Mouse (Mus musculus): ENCODE measurements around the gene Gm42957. TPM values are rescaled to one million over a fixed set of nuclear protein-coding genes. Genes with fewer than 3 reads are reported as not detected.

Gene Gm42957
- polyA plus RNA-seq, 1 experiment = 0.23 TPM

GRCm38 (mm10) chr3:96698993-96699690, 63.9 kb downstream of the Gm42957 start:
- Histone ChIP-seq H3K27me3 (ENCODE audit: control insufficient read depth, insufficient read depth, low read length) (no peaks in the 10 kb centered on the region), H3K27ac (ENCODE audit: control insufficient read depth, insufficient read depth, low read length) (no peak overlapping the region), H3K4me1 (replicated peaks; ENCODE audit: control insufficient read depth, insufficient read depth, low read length) (peaks cover 7% of the 10 kb centered on the region), H3K4me3 (ENCODE audit: control insufficient read depth, insufficient read depth, low read length) (no peak overlapping the region), H3K36me3 (ENCODE audit: control insufficient read depth, insufficient read depth, low read length) (no peaks in the 10 kb centered on the region)
- 94% methylated on average over 19 of the region's 19 CpGs for WGBS
- no peak for DNase-seq
- no peak for TF ChIP-seq CTCF (IDR thresholded peaks at IDR 0.05; ENCODE audit: borderline replicate concordance, control insufficient read depth, extremely low read depth, insufficient read depth, low read length, poor library complexity)
- no peak for TF ChIP-seq POLR2A (IDR thresholded peaks at IDR 0.05; ENCODE audit: control insufficient read depth, extremely low read depth, insufficient read depth, low read length, poor library complexity)

- Histone ChIP-seq H3K4me3 (ENCODE audit: control insufficient read depth, insufficient read depth, low read length) (no peak overlapping the region), H3K36me3 (ENCODE audit: control insufficient read depth, insufficient read depth, low read length) (no peaks in the 10 kb centered on the region), H3K27me3 (ENCODE audit: control insufficient read depth, insufficient read depth, low read length) (no peaks in the 10 kb centered on the region), H3K4me1 (replicated peaks; ENCODE audit: control insufficient read depth, insufficient read depth, low read length) (peaks cover 7% of the 10 kb centered on the region), H3K27ac (ENCODE audit: control insufficient read depth, insufficient read depth, low read length) (no peak overlapping the region)
- no peak for TF ChIP-seq CTCF (IDR thresholded peaks at IDR 0.05; ENCODE audit: borderline replicate concordance, control insufficient read depth, extremely low read depth, insufficient read depth, low read length, poor library complexity)
- TF ChIP-seq POLR2A (IDR thresholded peaks at IDR 0.05; ENCODE audit: control insufficient read depth, extremely low read depth, insufficient read depth, low read length, poor library complexity) = no peak
- peak; percentile 28 for DNase-seq
- WGBS = 76% methylated on average over 7 of the region's 7 CpGs
Measured at GRCm38 (mm10) chr3:96700376-96700775, 65.1 kb downstream of the Gm42957 start.

GRCm38 (mm10) chr3:96701003-96701402, 65.7 kb downstream of the Gm42957 start:
- 95% methylated on average over 4 of the region's 4 CpGs for WGBS
- no peak for DNase-seq
- Histone ChIP-seq H3K27me3 (ENCODE audit: control insufficient read depth, insufficient read depth, low read length) (no peaks in the 10 kb centered on the region), H3K4me1 (replicated peaks; ENCODE audit: control insufficient read depth, insufficient read depth, low read length) (peaks cover 6% of the 10 kb centered on the region), H3K27ac (ENCODE audit: control insufficient read depth, insufficient read depth, low read length) (no peak overlapping the region), H3K4me3 (ENCODE audit: control insufficient read depth, insufficient read depth, low read length) (no peak overlapping the region), H3K36me3 (ENCODE audit: control insufficient read depth, insufficient read depth, low read length) (no peaks in the 10 kb centered on the region)
- TF ChIP-seq POLR2A (IDR thresholded peaks at IDR 0.05; ENCODE audit: control insufficient read depth, extremely low read depth, insufficient read depth, low read length, poor library complexity) (no peak), CTCF (IDR thresholded peaks at IDR 0.05; ENCODE audit: borderline replicate concordance, control insufficient read depth, extremely low read depth, insufficient read depth, low read length, poor library complexity) (no peak)

Other genes with a start within 250 kb of the Gm42957 start
- gene BC107364, start 183.2 kb upstream of the Gm42957 start, polyA plus RNA-seq (2012; rRNA removed) = 0.09 and 0.32 TPM in 2 replicates
- 1.3 and 10.4 TPM in 2 replicates for gene Hfe2, start 110.3 kb upstream of the Gm42957 start, polyA plus RNA-seq (2012; rRNA removed)
- gene Txnip, start 77.5 kb upstream of the Gm42957 start, polyA plus RNA-seq (2012; rRNA removed) = 587 and 719 TPM in 2 replicates
- not detected in 2 replicates for gene Gm16253, start 58.5 kb upstream of the Gm42957 start, polyA plus RNA-seq (2012; rRNA removed)
- 17.8 and 18.2 TPM in 2 replicates for gene Polr3gl, start 41.3 kb upstream of the Gm42957 start, polyA plus RNA-seq (2012; rRNA removed)
- gene Ankrd34a, start 38.8 kb upstream of the Gm42957 start, polyA plus RNA-seq (2012; rRNA removed) = 0.18 and 0.49 TPM in 2 replicates
- gene Lix1l, start 34.3 kb upstream of the Gm42957 start, polyA plus RNA-seq (2012; rRNA removed) = 4.6 and 8.2 TPM in 2 replicates
- 12.2 and 14.4 TPM in 2 replicates for gene Rbm8a, start 5.5 kb upstream of the Gm42957 start, polyA plus RNA-seq (2012; rRNA removed)
- gene Pex11b, start 98 bp upstream of the Gm42957 start, polyA plus RNA-seq (2012; rRNA removed) = 37.0 and 41.0 TPM in 2 replicates
- 2.9 and 3.0 TPM in 2 replicates for gene Itga10, start 10.1 kb downstream of the Gm42957 start, polyA plus RNA-seq (2012; rRNA removed)
- 1.7 and 2.8 TPM in 2 replicates for gene Ankrd35, start 34.7 kb downstream of the Gm42957 start, polyA plus RNA-seq (2012; rRNA removed)
- 32.7 and 33.1 TPM in 2 replicates for gene Pias3, start 60.9 kb downstream of the Gm42957 start, polyA plus RNA-seq (2012; rRNA removed)
- 12.2 and 17.9 TPM in 2 replicates for gene Nudt17, start 73.1 kb downstream of the Gm42957 start, polyA plus RNA-seq (2012; rRNA removed)
- gene Polr3c, start 92.2 kb downstream of the Gm42957 start, polyA plus RNA-seq (2012; rRNA removed) = 49.3 and 51.1 TPM in 2 replicates
- 24.1 and 26.3 TPM in 2 replicates for gene Rnf115, start 92.2 kb downstream of the Gm42957 start, polyA plus RNA-seq (2012; rRNA removed)
- 0.49 and 0.60 TPM in 2 replicates for gene Pdzk1, start 193.8 kb downstream of the Gm42957 start, polyA plus RNA-seq (2012; rRNA removed)
- gene Cd160, start 193.9 kb downstream of the Gm42957 start, polyA plus RNA-seq (2012; rRNA removed) = 2.7 and 2.8 TPM in 2 replicates